Mouse (Mus musculus): ENCODE data around the gene Gabarapl2. TPM values are rescaled to one million over a fixed set of nuclear protein-coding genes. Genes with fewer than 3 reads are reported as not detected.
"Not testable (repeated sequence)": the region's sequence is repeated elsewhere in the genome, so short reads cannot be mapped to it uniquely, and the experiment has no call there.

Gabarapl2 gene
- total RNA-seq, 2 experiments from 2014 or later: 121 to 124 TPM

DNA sequence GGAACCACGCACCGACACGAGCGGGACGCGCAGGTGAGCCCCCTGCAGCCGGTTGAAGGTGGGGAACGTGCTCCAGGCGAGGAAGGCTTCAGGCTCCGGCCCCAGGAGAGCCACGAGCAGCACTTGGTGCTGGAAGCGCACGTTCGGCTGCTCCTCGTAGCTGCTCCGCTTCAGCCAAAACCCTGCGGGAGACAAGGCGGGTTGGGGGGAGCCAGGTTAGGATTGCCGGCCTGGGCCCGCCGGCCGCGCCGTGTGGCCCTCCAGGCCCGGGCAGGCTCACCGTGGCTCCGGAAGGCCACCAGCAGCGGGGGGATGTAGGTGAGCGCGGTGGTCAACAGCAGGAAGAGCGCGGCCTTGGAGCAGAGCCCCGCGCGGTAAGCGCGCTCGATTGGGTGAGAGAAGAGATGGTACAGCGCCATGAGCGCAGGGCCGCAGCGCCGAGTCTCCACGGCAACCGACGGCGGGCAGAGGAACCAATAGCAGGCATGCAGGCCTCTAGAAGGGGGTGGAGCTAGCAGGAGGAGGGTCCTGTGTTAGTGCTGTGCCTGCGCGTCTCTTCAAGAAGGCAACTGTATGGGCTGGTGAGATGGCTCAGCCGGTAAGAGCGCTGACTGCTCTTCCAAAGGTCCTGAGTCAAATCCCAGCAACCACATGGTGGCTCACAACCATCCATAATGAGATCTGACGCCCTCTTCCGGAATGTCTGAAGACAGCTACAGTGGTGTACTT is 7.0 kb upstream of the Gabarapl2 start, which contains the start of gene Tmem231:
Gene Tmem231 (minus strand): TSS at position 534 of the 729 bp plus-strand sequence.
- intact Hi-C loops (cut with DNase I): loop anchor here (5.0 kb wide), 1 partner anchor 54 kb away; no protein-coding TSS in a partner anchor
- DNase-seq: peak; percentile 90 to 92

DNA sequence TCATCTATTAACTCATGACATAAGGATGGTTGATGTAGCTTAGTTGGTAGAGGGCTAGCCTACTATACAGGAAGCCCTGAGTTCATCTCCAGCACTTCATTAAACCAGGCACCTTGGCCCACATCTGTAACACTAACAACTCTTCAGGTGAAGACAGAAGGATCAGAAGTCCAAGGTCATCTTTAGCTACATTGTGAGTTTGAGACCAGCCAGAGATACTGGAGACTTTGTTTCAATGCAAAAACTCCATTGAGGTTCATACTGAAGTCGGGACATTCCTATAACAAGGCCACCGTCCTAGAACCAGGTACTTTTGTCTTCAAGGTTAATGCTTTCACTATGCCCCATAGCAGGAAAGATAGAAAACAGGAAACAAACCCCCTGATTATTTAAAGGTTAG is 6.3 kb upstream of the Gabarapl2 start:
- DNase-seq: no peak
- intact Hi-C loops (cut with DNase I): loop anchor here (5.0 kb wide), 1 partner anchor 53 kb away; no protein-coding TSS in a partner anchor

DNA sequence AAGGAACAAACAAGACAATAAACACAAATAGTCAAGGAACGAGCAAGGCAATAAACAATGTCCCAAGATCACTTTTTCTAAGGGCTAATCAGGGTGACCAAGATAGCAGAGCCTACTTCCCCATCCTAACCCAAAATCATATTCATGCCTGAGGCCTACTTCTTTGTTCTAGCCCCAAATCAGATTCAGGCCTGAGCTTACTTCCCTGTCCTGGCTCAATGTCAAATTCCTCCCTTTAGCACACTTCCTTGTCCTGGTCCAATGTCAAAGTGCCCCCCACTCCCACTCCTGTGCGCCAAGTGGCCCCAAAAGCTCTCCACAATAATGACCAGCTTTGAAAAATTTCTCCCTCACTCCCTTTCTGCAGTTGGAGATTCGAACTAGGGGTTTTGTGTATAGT is 3.3 kb upstream of the Gabarapl2 start:
- intact Hi-C loops (cut with DNase I): no loop called here
- DNase-seq: no peak

DNA sequence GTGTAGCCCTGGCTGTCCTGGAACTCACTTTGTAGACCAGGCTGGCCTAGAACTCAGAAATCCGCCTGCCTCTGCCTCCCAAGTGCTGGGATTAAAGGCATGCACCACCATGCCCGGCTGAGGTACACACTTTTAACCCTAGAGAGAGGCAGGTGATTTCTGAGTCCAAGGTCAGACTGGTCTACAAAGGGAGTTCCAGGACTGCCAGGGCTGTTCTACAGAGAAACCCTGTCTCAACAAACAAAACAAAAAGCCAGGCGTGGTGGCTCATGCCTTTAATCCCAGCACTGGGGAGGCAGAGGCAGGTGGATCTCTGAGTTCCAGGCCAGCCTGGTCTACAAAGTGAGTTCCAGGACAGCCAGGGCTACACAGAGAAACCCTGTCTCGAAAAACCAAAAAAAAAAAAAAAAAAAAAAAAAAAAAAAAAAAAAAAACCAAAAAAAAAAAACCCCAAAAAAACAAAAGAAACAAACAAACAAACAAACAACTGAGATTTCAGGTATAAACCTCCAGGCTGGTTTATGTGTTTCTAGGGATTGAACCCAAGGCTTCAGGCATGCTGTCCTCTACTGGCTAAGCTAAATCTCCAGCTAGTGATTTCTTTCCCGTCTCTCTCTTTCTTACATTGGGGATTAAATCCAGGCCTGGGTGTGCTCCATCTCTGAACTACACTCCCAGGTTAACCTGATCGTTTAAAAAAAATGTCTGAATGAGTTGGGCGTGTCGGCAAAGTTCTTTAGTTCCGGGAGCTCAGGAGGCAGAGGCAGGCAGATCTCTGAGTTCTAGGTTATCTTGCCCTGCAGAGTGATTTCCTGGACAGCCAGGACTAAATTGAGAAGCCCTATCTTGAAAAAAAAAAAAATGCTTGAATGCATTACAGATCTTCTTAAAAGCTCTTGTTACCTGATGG is 2.2 kb upstream of the Gabarapl2 start:
- DNase-seq; intact Hi-C loops (cut with DNase I): not testable (repeated sequence)

DNA sequence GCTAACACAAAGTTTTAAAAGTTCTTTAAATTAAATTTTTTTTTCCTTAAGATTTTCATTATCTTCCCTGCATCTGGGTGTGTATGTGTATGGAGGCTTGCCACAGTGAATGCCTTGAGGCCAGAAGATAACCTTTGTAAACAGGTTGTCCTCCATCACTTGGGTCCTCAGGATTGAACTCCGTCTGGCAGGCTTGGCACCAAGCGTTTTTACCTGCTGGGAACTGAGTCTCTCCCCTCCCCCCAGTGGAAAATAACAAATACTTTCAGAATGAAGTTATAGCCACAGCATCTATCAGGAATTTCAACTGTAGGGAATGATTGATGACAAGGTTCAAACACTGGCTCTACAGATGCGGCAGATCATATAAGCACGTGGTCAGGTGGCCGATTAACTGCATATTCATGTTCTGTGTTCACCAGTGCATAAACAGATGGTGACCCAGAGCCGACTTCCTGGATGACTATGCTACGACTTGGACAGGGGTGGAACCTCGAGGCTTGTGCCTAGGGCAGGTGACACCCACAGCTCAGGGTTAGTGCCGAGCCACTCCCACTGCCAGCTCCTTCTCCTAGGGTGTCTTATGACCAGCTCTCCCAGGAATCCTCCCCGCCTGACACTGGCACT is 874 bp upstream of the Gabarapl2 start:
- intact Hi-C loops (cut with DNase I): loop anchor here (5.0 kb wide), 1 partner anchor 53 kb away; the partner anchor contains the start of gene Adat1

DNA sequence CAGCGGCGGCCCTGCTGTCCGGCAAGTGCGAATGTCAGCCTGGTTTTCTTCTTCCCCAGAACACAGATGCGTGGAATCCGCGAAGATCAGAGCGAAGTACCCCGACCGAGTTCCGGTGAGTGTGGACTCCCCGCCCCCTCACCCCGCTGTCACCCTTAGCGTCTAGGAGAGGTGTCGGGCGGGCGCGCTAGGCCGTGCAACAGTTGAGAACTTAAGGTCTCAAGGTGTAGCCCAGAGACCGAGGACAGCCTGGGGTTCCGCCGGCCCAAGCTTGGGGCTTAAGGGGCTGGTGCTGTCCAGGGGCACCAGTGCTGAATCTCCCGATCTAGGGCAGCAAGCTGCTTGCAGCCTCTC is 575 bp downstream of the Gabarapl2 start:
- peak; percentile 50 to 62 for DNase-seq
- intact Hi-C loops (cut with DNase I): loop anchor here (5.0 kb wide), 1 partner anchor 51 kb away; the partner anchor contains the start of gene Adat1

More for the DNA sequence above, 874 bp upstream of the Gabarapl2 start:
- peak; percentile 46 to 50 for DNase-seq

DNA sequence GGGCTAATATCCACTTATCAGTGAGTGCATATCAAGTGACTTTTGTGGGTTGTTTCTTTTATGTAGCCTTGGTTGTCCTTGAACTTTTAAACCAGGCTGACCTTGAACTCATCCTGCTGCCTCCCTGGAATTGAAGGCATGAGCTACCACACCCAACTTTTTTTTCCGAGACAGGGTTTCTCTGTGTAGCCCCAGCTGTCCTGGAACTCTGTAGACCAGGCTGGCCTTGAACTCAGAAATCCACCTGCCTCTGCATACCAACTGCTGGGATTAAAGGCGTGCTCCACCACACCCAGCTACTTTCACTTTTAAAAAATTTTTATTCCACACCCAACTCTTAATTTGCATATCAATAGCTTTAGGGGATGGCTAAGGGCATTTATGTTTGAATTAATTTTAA is 3.0 kb downstream of the Gabarapl2 start:
- no peak for DNase-seq
- intact Hi-C loops (cut with DNase I): loop anchor here (5.0 kb wide), 1 partner anchor 49 kb away; the partner anchor contains the start of gene Adat1

DNA sequence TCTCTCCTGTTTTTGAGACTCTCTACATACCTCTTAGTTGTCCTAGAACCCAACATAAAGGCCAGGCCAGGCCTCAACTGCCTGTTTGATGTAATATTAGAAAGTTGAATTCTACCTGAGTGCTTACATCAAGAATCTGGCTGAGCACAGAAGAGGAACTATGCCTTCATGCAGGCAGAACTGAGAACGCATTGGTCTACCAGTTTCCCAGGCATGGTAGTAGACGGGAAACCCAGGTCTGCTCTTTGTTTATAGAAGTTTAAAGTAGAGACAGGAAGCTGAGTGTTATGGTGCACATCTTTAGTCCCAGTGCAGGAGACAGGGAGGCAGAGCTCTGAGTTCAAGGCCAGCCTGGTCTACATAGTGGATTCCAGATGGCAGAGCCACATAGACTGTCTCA is 6.6 kb downstream of the Gabarapl2 start:
- intact Hi-C loops (cut with DNase I): no loop called here
- no peak for DNase-seq

DNA sequence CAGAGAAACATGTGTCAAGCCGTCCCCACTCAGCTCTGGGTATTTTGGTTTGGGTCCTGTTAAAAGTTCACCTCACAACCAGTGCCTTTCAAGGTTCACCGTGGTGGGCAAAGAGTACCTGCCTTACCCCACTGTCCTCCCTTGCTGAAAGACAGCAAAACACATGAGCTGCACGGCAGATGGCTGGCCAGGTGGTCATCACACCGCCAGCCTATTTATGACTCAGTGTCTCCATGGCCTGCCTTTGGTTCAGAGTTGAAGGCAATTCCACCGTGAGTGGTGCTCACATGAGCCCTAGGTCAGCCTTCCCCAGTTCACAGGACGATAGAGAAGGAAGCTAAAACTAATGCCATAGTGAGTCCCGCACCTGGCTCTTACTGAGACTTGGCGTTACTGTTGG is 7.5 kb downstream of the Gabarapl2 start:
- DNase-seq: no peak
- intact Hi-C loops (cut with DNase I): no loop called here

DNA sequence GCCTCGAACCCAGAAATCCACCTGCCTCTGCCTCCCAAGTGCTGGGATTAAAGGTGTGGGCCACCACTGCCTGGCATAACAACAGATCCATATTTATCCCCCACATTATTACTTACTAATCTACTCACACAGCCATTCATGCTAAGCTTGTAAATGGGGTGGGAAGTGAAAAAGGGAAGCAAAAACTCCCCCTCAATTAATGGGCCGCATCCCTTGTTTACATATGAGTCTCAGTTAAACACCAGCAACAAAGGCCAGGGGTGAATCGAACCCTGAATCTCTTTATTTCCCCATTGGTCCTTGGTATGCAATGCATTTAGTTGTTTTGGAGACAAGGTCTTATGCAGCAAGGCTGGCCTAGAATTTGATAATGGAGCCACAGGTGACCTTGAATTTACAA is 10.3 kb downstream of the Gabarapl2 start:
- no peak for DNase-seq
- intact Hi-C loops (cut with DNase I): no loop called here

DNA sequence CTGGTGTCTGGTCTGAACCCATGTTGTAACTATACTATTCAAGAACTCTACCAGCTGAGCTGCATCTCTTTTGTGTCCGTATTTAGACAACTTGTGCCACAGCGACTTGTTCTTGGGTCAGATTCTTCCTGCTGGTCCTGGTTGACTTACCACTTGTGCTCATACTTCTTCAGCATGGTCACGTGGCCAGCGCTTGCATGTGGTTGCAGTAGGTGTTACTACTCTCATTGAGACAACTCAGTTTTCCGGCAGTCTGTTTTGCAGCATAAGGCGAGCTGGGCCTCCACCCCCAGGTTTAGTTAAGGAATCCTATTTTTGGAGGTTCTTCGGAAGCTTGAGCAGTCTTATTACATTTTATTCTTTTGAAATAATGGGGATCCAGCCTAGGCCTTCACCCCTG is 10.8 kb downstream of the Gabarapl2 start:
- no peak for DNase-seq
- intact Hi-C loops (cut with DNase I): no loop called here

DNA sequence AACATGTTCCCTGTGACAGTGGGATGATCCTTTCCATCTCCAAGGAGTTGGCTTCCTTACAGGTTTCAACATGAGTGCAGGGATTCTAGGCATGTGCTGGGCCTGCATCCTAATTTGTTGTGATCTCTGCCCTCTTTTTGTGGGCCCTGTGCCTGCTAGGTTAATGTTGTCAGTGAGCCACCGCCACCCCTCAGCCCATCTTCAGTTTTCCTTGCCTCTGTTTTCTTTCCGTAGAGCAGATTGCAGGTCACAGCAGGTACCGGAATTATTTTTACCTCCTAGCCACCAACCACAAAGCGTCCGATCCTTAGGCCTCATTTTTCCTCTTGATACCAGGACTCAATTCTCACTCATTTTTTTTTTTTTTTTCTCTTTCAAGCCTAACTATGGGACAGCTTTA is 11.4 kb downstream of the Gabarapl2 start:
- no peak for DNase-seq
- intact Hi-C loops (cut with DNase I): no loop called here

DNA sequence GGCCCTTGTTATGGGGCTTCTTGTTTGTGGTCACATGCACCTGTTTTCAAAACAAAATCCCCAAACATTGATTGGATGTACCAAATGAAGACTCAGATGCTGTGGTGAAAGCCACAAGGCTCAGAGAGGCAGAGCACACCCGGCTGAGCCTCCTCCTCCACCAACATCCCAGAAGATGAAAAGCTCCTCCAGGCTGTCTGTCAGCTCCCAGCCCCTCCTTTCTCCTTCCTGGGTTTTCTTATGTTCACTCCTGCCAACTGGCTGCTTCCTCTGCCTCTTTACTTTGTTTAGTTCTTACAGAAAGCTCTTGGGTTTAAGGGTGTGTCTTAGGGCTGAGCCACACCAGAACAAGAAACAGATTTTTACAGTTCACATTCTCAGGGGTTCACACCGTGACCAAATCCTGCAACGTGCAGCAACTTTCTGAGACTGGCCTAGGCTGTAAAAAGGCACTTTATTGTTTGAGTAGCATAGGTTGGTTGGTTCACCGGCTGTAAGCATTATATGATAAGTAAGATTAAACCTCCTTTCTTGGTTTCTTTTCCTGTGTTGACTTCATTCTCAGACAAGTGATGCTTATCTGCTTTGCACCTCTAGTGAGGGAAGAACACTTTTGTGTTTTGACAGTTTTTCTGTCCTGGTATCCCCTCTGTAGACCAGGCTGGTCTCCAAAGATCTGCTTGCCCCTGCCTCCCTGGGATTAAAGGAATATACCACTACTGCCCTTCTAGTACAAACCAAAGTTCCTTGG is 14.5 kb downstream of the Gabarapl2 start:
- intact Hi-C loops (cut with DNase I): no loop called here
- no peak for DNase-seq

DNA sequence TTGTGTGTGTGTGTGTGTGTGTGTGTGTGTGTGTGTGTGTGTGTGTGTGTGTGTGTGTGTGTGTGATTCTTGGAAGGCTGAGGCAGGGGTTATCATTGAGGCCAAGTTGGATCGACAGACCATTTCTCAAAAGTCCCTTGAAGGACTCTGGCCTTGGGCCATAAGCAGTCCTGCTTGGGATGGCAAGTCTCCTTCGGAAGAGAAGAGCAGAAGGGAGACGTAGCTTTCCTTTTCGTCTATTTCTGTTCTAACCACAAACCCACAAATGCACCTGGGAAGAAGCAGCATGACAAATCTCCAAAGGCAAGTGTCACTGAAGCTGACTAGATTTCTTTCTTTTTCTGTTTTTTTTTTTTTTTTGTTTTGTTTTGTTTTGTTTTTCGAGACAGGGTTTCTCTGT is 15.4 kb downstream of the Gabarapl2 start:
- DNase-seq: no peak
- intact Hi-C loops (cut with DNase I): no loop called here

DNA sequence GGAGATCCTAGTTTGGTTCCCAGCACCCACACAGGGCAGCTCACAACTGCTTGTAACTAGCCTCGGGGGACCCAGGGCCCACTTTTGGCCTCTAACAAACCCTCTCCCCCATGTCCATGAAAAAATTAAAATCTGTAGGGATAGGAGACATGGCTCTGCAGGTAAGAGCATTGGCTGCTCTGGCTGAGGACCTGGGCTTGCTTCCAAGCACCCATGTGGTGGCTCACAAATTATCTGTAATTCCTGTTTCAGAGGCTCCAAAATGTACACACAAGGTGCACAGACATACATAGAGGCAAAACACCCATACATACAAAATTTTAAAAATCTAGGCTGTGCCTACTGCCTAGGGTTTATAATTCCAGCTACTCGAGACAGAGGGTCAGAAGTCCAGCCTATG is 16.7 kb downstream of the Gabarapl2 start:
- intact Hi-C loops (cut with DNase I): no loop called here
- DNase-seq: no peak

DNA sequence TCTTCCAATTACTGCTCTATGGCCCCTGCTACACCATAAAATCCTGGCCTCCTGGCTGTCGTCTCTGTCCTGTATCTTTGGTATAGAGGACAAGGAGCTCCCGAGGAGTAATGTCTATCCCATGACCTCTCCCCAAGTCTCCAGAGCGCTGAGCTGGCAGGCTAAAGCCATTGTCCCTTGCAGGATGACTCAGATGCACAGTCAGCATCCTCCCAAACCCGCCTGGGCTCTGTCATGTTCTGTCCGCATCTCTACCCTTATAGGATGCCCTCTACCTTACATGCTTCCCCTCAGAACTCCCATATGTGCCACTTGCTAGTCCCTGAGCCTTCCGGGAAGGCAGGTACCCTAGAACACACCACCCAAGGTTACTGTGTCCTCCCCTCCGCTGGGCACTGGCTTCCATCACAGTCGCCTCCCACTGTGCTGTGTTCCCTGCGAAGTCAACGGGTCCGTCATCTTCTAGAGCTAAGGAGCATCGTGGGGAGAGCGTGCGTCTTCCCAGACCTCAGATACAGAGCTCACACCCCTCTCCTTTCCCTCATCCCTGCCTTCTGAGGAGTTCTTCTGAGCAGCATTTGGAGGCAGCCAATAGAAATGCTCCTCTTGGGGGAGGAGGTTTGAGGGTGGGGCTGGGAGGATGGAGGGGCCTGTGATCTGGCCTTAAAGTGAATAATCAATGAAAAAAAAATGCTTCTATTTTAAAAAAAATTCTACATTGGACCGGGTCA is 20.3 kb downstream of the Gabarapl2 start:
- intact Hi-C loops (cut with DNase I): no loop called here
- no peak for DNase-seq

DNA sequence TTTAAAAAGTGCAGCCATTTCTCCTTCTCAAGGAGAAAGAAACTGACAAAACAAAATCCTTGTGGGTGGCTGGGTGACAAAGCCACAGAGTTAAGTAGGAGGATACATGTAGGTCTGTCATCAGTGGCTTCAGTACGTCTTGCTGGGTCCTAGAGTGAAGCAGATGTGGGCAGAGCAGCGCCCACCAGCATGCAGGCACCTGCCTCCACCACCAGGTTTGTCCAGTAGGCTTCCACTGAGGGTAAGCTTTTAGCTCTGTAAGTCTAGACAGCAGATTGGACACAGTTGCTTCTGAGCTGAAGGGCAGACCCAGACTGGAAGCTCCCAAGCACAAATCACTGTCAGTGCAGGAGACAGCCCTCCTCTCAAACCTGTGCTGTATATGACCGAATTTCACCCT is 20.8 kb downstream of the Gabarapl2 start:
- intact Hi-C loops (cut with DNase I): no loop called here
- no peak for DNase-seq

DNA sequence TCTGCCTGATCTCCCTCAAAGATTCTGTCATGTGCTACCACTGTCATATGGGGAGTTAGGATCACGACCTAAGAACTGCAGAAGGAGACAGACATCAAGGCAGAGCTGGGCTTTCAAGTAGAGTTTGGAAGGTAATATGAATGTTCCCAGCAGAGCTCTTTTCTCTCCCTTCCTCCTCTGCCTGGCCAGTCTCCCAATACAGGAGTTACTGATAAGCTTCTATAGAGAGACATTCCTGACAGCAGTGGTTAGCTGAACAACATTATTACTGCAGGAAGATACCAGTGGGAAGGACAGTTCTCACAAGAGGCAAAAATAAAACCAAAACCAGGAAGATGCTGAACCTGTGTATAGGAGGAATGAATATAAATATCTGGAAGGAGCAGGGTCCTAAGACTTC is 22.1 kb downstream of the Gabarapl2 start:
- intact Hi-C loops (cut with DNase I): no loop called here
- DNase-seq: peak in 1 of 2 experiments; percentile 22

DNA sequence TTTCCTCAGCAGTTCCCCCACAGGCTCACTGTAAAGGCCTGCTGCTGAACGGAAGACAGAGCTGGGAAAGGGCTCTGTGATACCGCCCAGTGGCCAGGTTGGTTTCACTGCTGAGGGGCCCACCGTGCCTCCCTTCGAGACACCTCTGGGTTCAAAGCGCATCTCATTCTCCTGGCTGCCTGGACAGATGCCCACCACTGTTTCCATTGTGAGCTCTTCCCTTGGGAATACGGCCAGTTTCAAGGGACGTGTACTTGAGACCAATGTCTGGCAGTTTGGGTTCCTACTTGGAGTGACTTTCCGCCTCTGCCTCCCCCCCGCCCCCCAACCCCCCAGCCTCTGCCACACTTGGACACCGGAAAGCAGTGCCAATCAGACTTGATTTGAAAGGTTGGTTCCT is 22.6 kb downstream of the Gabarapl2 start:
- DNase-seq: no peak
- intact Hi-C loops (cut with DNase I): no loop called here

DNA sequence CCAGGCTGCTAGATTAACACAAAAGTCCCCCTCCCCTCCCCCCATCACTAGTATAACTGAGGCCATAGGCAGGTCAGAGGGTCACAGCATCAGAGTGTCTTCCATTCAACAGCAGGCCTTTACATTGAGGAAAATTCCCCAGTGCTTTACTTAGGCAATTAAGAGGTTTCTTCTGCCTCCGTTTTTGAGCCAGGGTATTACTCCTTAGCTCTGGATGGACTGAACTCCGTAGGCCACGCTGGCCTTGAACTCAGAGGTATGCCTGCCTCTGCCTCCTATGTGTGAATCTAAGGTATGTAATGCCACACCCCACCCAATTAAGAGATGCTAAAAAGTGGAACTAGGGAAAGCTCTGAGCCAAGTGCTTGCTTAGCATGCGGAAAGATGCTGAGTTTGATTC is 23.0 kb downstream of the Gabarapl2 start:
- DNase-seq: no peak
- intact Hi-C loops (cut with DNase I): no loop called here
